Comparison of ENCODE assay signal across 27 mouse cellular contexts in genomic region chr11:102475027-102475426, GRCm38 (mm10). TPM values are rescaled to one million over a fixed set of nuclear protein-coding genes. Genes with fewer than 3 reads are reported as not detected.
DNase-seq lines count a peak whose midpoint lies in the region; ATAC-seq and TF ChIP-seq lines count a peak whose summit lies in the region.
"Had no signal": no experiment of that assay in that cellular context is flagged by ENCODE, and none has a peak within 500 bp of the region (broad histone marks: within the 10 kb centered on the region; RNA-seq: fewer than 3 reads in every experiment).

No protein-coding gene starts in this region.

- peaks cover 28% of the 10 kb centered on the region for H3K36me3 ChIP-seq in liver, embryonic 12.5 days
- H3K36me3 ChIP-seq in liver, postnatal 0 days (replicated peaks; ENCODE audit: insufficient read depth, low read length), result peaks cover 23% of the 10 kb centered on the region
- peaks cover 10% of the 10 kb centered on the region; the same call in 1 of the 2 replicates for H3K36me3 ChIP-seq in liver, embryonic 14.5 days (replicated peaks; ENCODE audit: control insufficient read depth, insufficient read depth, low read depth)

- no peak for TF ChIP-seq EP300 in liver, postnatal 0 days (IDR thresholded peaks at IDR 0.05; ENCODE audit: low read depth)
- no peak for TF ChIP-seq EP300 in liver, embryonic 14.5 days (IDR thresholded peaks at IDR 0.05; ENCODE audit: low read depth)

- H3K4me2 ChIP-seq in liver, embryonic 12.5 days, result no peak overlapping the region
- H3K4me2 ChIP-seq in liver, postnatal 0 days (ENCODE audit: low read depth, low read length), result no peak overlapping the region
- no peak overlapping the region for H3K4me2 ChIP-seq in liver, embryonic 14.5 days (ENCODE audit: low read depth)
- H3K4me2 ChIP-seq: heart, embryonic 12.5 days; heart, embryonic 15.5 days; hindbrain, embryonic 14.5 days had no signal

- no peaks in the 10 kb centered on the region for H3K27me3 ChIP-seq in liver, embryonic 12.5 days (replicated peaks)
- H3K27me3 ChIP-seq in liver, postnatal 0 days (ENCODE audit: insufficient read depth, low read length), result no peaks in the 10 kb centered on the region
- no peaks in the 10 kb centered on the region for H3K27me3 ChIP-seq in liver, embryonic 14.5 days (ENCODE audit: control insufficient read depth, insufficient read depth, low read length)
- H3K27me3 ChIP-seq: CH12.LX; heart, embryonic 12.5 days; heart, embryonic 15.5 days had no signal

- DNase-seq in liver, postnatal 0 days, result no peak
- peak; percentile 45 for DNase-seq in MEL-GATA-1-ER (ENCODE audit: extremely low read depth, low read depth)
- DNase-seq in liver, embryonic 14.5 days (ENCODE audit: low read depth in 3 of 3, low spot score in 3 of 3), result no peak
- no peak for DNase-seq in cerebellum, postnatal 10 days
- no peak for DNase-seq in thymus, postnatal 25 days
- DNase-seq: adrenal gland, adult 8-10 months; adrenal gland, postnatal 25 days; B cell, adult 2 months; cerebellum, adult 11-12 months; cerebellum, adult 8-10 months; cerebellum, postnatal 14 days; forebrain, postnatal 0 days; gastrocnemius, adult 2 months; gastrocnemius, postnatal 14 days; heart, adult 18-20 months; heart, postnatal 10 days; heart, postnatal 36 days had no signal

- H3K27ac ChIP-seq in liver, embryonic 12.5 days, result peak overlapping the region; percentile 70
- no peak overlapping the region for H3K27ac ChIP-seq in liver, postnatal 0 days (ENCODE audit: low read depth)
- no peak overlapping the region for H3K27ac ChIP-seq in liver, embryonic 14.5 days
- H3K27ac ChIP-seq: gastrocnemius, adult 2 months; heart, embryonic 15.5 days; hindbrain, embryonic 14.5 days; hindbrain, postnatal 0 days had no signal

- peak; percentile 53; the same call in 1 of the 2 replicates for ATAC-seq in liver, embryonic 12.5 days
- no peak for ATAC-seq in liver, postnatal 0 days
- peak; percentile 42; the same call in 1 of the 2 replicates for ATAC-seq in liver, embryonic 14.5 days (ENCODE audit: insufficient read depth)
- ATAC-seq in granulocyte monocyte progenitor cell, adult 5-6 weeks (replicated peaks; ENCODE audit: poor library complexity, severe bottlenecking), result no peak
- ATAC-seq: activated CD4-positive, CD25-positive, alpha-beta regulatory T cell, adult 4 months; forebrain, embryonic 14.5 days; forebrain, postnatal 0 days; hindbrain, postnatal 0 days had no signal

- no peak overlapping the region; the same call in 1 of the 2 replicates for H3K9ac ChIP-seq in liver, embryonic 12.5 days
- H3K9ac ChIP-seq in liver, postnatal 0 days (replicated peaks), result no peak overlapping the region
- H3K9ac ChIP-seq in liver, embryonic 14.5 days (replicated peaks), result no peak overlapping the region
- H3K9ac ChIP-seq: forebrain, postnatal 0 days; heart, embryonic 12.5 days; heart, embryonic 15.5 days; hindbrain, embryonic 14.5 days had no signal

- peaks cover 30% of the 10 kb centered on the region for H3K4me1 ChIP-seq in liver, embryonic 12.5 days
- H3K4me1 ChIP-seq in liver, postnatal 0 days (ENCODE audit: insufficient read depth), result peaks cover 6% of the 10 kb centered on the region; the same call in 1 of the 2 replicates
- H3K4me1 ChIP-seq in liver, embryonic 14.5 days (replicated peaks; ENCODE audit: control insufficient read depth in 2 of 2, insufficient read depth in 2 of 2, low read length in 1 of 2), result peaks cover 7 to 19% of the 10 kb centered on the region in 2 experiments

- H3K9me3 ChIP-seq in liver, embryonic 12.5 days (replicated peaks), result no peaks in the 10 kb centered on the region
- H3K9me3 ChIP-seq in liver, postnatal 0 days (ENCODE audit: low read length), result no peaks in the 10 kb centered on the region
- H3K9me3 ChIP-seq in liver, embryonic 14.5 days (ENCODE audit: control insufficient read depth, low read length), result no peaks in the 10 kb centered on the region
- H3K9me3 ChIP-seq: G1E; heart, embryonic 12.5 days; heart, embryonic 15.5 days had no signal

- no peak for TF ChIP-seq CTCF in liver, postnatal 0 days (IDR thresholded peaks at IDR 0.05; ENCODE audit: low read depth)
- TF ChIP-seq CTCF in liver, embryonic 14.5 days (IDR thresholded peaks at IDR 0.05; ENCODE audit: low read depth), result no peak

- H3K4me3 ChIP-seq in liver, embryonic 12.5 days, result no peak overlapping the region
- no peak overlapping the region for H3K4me3 ChIP-seq in liver, postnatal 0 days (ENCODE audit: low read depth, low read length)
- H3K4me3 ChIP-seq in liver, embryonic 14.5 days (ENCODE audit: insufficient read depth in 1 of 2, low read depth in 2 of 2, low read length in 2 of 2), result no peak overlapping the region
- H3K4me3 ChIP-seq: gastrocnemius, adult 2 months; heart, embryonic 12.5 days; heart, embryonic 15.5 days had no signal

- 50% methylated on average over 3 of the region's 3 CpGs for WGBS in liver, embryonic 12.5 days (ENCODE audit: insufficient replicate concordance)
- WGBS in liver, postnatal 0 days (ENCODE audit: insufficient replicate concordance), result 71% methylated on average over 3 of the region's 3 CpGs
- WGBS in liver, embryonic 14.5 days (ENCODE audit: insufficient replicate concordance), result 43% methylated on average over 3 of the region's 3 CpGs

RNA-seq across cellular contexts. Expression of gene Itga2b, which starts 5.1 kb away (rescaled TPM):
- 82.1 and 88.2 TPM in 2 replicates for polyA plus RNA-seq in liver, embryonic 12.5 days (2016; fragmentation: Nextera tagmentation; extraction: Ambion mirVana)
- 41.0 and 44.8 TPM in 2 replicates for polyA plus RNA-seq in liver, postnatal 0 days (2015; fragmentation: Nextera tagmentation; extraction: Ambion mirVana)
- polyA plus RNA-seq in liver, embryonic 14.5 days (2012; rRNA removed), result 28.4 and 35.4 TPM in 2 replicates
- 20.0 and 27.3 TPM in 2 replicates for polyA plus RNA-seq in liver, embryonic 14.5 days (2014; fragmentation: Nextera tagmentation; extraction: Ambion mirVana)
- total RNA-seq in granulocyte monocyte progenitor cell, adult 5-6 weeks (2014; fragmentation: Nextera tagmentation), result 12.4 and 17.1 TPM in 2 replicates
- total RNA-seq in granulocyte monocyte progenitor cell, adult 5-6 weeks (2017), result 14.4 and 14.7 TPM in 2 replicates

RNA-seq across cellular contexts. Expression of gene Fam171a2, which starts 27.5 kb away (rescaled TPM):
- polyA plus RNA-seq in liver, embryonic 12.5 days (2016; fragmentation: Nextera tagmentation; extraction: Ambion mirVana), result 1.3 and 1.9 TPM in 2 replicates
- polyA plus RNA-seq in liver, postnatal 0 days (2015; fragmentation: Nextera tagmentation; extraction: Ambion mirVana), result 0.23 and 0.72 TPM in 2 replicates
- polyA plus RNA-seq in liver, embryonic 14.5 days (2012; rRNA removed), result 1.6 and 2.0 TPM in 2 replicates
- 0.17 and 0.35 TPM in 2 replicates for polyA plus RNA-seq in liver, embryonic 14.5 days (2014; fragmentation: Nextera tagmentation; extraction: Ambion mirVana)
- total RNA-seq in granulocyte monocyte progenitor cell, adult 5-6 weeks (2014; fragmentation: Nextera tagmentation), result not detected in 2 replicates
- total RNA-seq in granulocyte monocyte progenitor cell, adult 5-6 weeks (2017), result not detected in 2 replicates
- total RNA-seq: CH12.LX had no signal
- polyA plus RNA-seq: activated CD4-positive, CD25-positive, alpha-beta regulatory T cell, adult 4 months had no signal

RNA-seq across cellular contexts. Expression of gene Grn, which starts 44.9 kb away (rescaled TPM):
- 55.8 and 58.1 TPM in 2 replicates for polyA plus RNA-seq in liver, embryonic 12.5 days (2016; fragmentation: Nextera tagmentation; extraction: Ambion mirVana)
- polyA plus RNA-seq in liver, postnatal 0 days (2015; fragmentation: Nextera tagmentation; extraction: Ambion mirVana), result 156 and 161 TPM in 2 replicates
- 25.4 and 28.9 TPM in 2 replicates for polyA plus RNA-seq in liver, embryonic 14.5 days (2012; rRNA removed)
- polyA plus RNA-seq in liver, embryonic 14.5 days (2014; fragmentation: Nextera tagmentation; extraction: Ambion mirVana), result 34.1 and 41.4 TPM in 2 replicates
- total RNA-seq in granulocyte monocyte progenitor cell, adult 5-6 weeks (2014; fragmentation: Nextera tagmentation), result 110 and 152 TPM in 2 replicates
- total RNA-seq in granulocyte monocyte progenitor cell, adult 5-6 weeks (2017), result 38.6 and 48.3 TPM in 2 replicates

Comparison
In these comparisons a context has a peak if more than half of its experiments do, and no peak if none do; other contexts are left out.
1. ATAC-seq: peak in liver, embryonic 12.5 days (single experiment) and liver, embryonic 14.5 days (single experiment); none in liver, postnatal 0 days (single experiment) and granulocyte monocyte progenitor cell, adult 5-6 weeks (single experiment).